Mouse (Mus musculus): ENCODE measurements around the gene 1600002K03Rik.

1600002K03Rik gene

DNA sequence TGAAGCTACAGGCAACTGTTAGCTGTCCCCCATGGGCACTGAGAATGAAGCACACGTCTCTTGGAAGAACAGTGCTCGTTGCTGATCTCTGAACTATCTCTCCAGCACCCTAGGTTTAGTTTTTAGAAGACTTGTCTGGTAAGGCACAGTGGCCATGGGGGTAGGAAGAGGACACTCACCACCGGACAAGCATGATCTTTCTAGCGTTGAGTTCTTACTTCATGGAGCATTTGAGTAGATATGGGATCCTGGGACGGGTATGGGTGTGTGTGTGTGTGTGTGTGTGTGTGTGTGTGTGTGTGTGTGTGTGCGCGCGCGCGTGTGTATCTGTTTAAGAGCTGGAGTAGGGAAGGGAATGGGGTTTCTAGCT lies 32.1 kb upstream of the 1600002K03Rik start, which contains the start of gene Cbarp:
Gene Cbarp, minus strand, starts transcription at position 170 of the 370 bp plus-strand sequence.
- no peak for DNase-seq (ENCODE audit: extremely low spot score, low read depth, low spot score)

DNA sequence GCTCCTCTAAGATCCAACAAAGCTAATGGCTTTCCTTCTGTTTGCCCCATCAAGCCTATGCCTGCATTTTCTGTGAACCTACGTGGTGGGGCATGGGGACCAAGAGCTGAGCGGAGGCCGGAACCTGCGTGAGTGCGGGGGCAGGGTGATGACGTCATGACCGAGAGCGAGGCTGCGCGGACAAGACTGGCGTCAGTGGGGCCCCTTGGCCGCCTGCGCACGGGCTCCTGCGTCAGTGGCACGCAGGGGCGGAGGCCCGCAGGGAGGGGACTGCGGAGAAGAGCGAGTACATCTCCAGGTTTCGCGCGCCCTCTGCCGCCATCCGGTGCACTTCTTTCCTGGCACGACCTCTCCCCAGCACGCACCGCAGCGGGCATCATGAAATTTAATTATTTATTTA lies 31.5 kb upstream of the 1600002K03Rik start:
- no peak for DNase-seq (ENCODE audit: extremely low spot score, low read depth, low spot score)

GRCm38 (mm10) chr10:80141786-80142529 lies 30.8 kb upstream of the 1600002K03Rik start:
- no peak for DNase-seq (ENCODE audit: extremely low spot score, low read depth, low spot score)

DNA sequence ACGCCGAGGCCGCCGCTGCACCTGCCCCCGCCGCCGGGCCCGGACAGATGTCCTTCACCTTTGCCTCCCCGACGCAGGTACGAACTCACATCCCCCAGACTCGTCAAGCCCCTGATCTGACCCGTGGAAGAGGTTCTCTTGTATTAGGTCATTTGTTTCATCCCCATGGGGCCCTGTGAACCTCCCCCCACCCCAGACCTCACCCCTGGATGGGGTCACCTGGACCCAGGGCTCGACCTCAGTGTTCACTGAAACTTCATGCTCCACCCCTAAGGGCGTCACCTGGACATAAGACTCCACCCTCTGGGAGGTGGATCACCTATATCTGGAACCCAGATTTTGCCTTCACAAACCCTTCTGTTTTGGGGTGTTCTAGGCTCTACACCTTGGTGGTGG lies 30.2 kb upstream of the 1600002K03Rik start:
- DNase-seq (ENCODE audit: extremely low spot score, low read depth, low spot score), result no peak

DNA sequence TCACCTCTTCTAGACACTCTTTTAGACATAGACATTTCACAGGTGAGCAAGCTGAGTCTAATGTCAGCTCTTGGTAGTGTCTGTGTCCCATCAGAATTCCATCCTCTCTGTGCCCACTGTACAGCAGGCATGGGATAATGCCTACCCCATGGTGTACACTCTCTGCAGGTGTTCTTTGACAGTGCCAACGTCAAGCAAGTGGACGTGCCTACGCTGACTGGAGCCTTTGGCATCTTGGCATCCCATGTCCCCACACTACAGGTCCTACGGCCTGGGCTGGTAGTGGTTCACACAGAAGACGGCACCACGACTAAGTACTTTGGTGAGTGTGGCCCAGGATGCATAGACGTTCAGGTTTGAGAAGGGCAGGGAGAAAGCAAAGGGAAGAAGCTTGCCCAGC lies 29.1 kb upstream of the 1600002K03Rik start:
- DNase-seq (ENCODE audit: extremely low spot score, low read depth, low spot score), result no peak

DNA sequence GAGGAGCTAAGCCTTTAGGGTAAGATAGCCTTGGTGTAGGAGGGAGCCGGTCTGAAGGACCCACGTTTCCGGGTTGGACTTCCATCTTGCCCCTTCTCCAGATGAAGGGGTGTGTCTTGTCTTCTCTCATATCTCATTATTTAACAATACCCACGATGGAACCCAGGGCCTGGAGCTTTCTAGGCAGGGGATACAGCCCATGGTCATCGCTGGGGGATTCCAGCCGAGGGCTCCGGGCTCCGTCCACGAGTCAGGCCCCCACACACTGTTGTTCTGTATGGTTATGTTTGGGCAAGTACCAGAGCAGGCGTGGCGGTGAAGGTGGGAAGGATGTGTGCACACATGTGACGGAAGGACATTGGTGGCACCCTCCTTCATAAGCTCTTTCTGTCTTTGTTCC lies 28.6 kb upstream of the 1600002K03Rik start:
- no peak for DNase-seq (ENCODE audit: extremely low spot score, low read depth, low spot score)

GRCm38 (mm10) chr10:80144864-80145838 lies 27.6 kb upstream of the 1600002K03Rik start:
- no peak for DNase-seq (ENCODE audit: extremely low spot score, low read depth, low spot score)

DNA sequence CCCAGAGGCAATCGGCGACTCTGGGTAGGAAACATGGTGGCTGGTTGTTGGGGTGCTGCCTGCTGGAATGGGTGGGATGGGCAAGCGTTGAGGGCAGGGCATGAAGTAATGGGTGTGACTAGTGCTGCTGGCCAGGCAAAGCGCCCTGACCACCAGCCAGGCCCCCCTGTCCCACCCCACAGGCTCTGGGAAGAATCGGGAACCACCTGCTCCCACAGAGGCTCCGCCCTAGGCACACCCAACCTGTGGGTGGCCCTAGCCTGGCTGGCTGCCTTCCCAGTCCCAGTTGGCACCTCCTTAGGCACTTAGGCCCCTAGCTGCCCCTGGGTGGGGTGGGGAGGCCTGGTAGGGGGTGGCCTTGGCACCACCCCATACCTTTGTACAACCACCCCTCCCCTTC lies 26.8 kb upstream of the 1600002K03Rik start:
- no peak for DNase-seq (ENCODE audit: extremely low spot score, low read depth, low spot score)

GRCm38 (mm10) chr10:80146568-80147011 lies 26.2 kb upstream of the 1600002K03Rik start:
- no peak for DNase-seq (ENCODE audit: extremely low spot score, low read depth, low spot score)

DNA sequence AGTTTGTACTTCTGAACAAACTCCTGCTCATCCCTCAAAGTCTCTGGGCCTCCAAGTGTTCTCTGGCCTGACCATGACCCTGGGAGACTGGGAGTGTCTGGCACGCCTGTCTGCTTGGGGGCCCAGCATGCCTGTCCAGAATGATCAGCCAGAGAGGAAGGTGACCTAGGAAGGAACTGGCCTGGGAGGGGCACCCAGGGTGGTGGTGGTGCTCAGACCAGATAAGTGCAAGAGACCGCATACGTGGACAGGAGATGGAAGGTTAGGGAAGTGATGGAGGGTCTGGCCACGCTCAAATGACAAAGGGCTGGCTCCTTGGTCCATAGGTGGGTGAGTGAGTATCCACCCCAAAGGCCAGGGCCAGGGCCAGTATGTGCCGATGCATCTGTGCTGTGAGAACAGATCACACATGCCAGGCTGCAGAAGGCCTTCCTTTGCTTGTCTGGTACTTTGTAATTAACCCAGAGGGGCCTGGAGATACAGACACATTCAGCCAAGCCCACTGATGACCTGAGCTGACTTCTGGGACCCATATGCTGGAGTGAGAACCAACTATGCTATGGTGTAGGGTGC lies 25.5 kb upstream of the 1600002K03Rik start:
- no peak for DNase-seq (ENCODE audit: extremely low spot score, low read depth, low spot score)

DNA sequence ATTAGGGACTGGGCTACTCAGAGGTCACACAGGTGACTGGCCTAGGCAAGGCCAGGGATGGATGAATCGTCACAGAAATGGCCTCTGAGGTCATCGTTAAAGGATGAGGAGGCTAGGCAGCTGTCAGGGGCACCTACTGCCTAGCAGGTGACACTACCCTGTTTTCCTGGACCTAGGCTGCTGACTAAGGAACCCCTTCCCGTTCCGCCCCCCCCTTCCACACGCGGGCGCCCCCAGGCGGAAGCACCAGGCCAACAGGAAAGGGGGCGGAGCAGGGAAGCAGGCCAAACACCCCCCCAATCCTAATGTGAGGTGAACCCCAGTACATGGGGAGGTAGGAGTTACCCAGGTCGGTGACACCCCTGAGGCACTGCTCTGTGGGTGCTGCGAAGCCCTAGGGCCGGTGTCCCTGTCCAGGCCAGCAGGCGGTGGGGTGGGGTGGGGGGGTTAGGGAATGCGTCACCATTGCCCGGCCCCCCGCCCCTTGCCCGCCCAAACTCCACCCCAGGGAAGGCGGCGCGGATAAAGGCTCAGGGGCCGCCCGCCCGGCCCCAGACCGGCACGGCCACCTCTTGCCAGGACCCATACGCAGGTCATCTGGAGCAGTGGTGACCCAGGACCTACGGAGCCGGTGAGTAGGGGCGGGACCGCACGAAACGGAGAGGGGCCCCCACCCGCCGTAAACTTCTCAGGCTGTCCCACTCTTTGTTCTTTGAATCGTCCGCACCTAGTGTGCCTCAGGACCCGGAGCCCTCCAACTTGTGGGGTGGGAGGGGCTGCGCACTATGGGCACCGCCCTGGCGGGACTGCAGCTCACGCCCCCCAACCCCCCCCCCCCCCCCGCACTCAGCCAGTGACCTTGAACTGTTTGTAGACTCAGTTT lies 24.8 kb upstream of the 1600002K03Rik start, which contains the start of gene Midn:
Gene Midn, plus strand, starts transcription at position 554 of the 883 bp plus-strand sequence.
- no peak for DNase-seq (ENCODE audit: extremely low spot score, low read depth, low spot score)

DNA sequence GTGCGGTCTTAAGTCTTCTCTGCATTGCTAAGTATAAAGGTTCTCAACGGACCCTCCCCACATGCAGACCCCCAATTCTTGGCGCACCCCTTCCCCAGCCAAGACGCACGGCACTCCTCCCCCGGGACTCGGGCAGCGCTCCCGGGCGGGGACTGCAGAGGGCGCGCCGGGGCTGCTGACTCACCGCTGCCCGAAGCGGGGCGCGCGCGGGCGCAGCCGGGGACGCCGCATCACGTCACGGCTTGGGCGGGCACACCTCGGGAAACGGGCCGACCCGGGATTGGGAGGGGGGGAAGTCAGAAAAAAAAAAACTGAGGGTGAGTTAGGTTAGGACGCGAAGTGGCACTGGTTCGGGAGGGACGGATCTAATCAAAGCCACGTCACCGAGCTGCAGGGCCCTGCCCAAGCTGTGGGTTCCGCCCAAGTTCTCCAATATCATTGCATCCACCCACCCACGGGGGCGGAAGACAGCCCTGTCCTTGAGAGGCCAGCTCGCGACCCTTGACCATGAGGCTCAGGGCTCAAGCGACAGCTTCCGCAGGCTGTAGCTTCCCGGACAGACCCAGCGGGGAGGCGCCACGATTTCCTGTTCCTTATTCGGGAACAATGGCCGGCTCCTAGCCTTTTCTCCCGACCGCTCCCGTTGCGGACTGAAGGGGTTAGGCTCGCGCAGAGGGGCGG lies 24.0 kb upstream of the 1600002K03Rik start:
- DNase-seq (ENCODE audit: extremely low spot score, low read depth, low spot score), result no peak

- no peak for DNase-seq (ENCODE audit: extremely low spot score, low read depth, low spot score)
Measured at GRCm38 (mm10) chr10:80149291-80150225, 23.2 kb upstream of the 1600002K03Rik start.

- DNase-seq (ENCODE audit: extremely low spot score, low read depth, low spot score), result no peak
Measured at GRCm38 (mm10) chr10:80150226-80151210, 22.2 kb upstream of the 1600002K03Rik start.

DNA sequence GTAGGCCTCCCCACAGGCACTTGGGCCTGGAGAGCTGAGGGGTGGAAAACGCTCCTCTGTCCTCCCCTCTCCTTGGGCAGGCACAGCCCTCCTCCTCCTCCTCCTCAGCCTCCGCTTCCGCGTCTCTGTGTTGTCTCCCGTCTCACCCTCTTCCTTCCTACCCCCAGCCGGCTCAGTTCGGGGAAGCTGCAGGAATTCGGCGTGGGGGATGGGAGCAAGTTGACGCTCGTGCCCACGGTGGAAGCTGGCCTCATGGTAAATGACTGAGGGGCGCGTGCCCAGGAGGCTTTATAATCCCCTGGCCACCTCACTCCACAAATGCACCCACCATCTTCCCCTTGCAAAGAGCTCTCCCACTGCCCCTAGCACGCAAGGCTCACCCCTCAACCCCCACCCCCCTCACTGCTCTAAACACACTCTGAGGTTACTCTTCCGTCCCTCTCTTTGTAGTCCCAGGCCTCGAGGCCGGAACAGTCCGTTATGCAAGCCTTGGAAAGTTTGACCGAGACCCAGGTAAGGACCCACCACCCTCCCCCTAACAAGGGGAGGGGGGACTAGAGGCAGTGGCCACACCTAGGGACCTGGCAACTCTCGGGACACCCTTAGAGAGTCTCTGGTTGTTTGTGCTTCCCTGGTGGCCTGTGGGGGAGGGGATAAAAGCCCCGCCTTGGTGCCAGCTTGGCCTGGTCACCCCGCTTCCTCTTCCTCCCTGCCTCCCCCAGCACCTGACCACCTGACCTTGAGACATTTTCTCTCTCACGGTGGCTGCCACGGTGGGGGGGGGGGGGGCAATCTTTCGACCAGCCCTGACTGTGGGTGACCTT lies 21.3 kb upstream of the 1600002K03Rik start:
- no peak for DNase-seq (ENCODE audit: extremely low spot score, low read depth, low spot score)

GRCm38 (mm10) chr10:80152071-80152872 lies 20.5 kb upstream of the 1600002K03Rik start:
- DNase-seq (ENCODE audit: extremely low spot score, low read depth, low spot score), result no peak

Data from hindlimb bud, embryonic 11.5 days (tissue).